Mouse (Mus musculus): Measurements from ENCODE around the gene Sult6b2. TPM values are rescaled to one million over a fixed set of nuclear protein-coding genes. Genes with fewer than 3 reads are reported as not detected.

Gene Sult6b2
- polyA plus RNA-seq, 1 experiment from 2014 or later: 0.28 TPM

- H3K4me3 ChIP-seq (ENCODE audit: low read depth, low read length): no peak overlapping the region
- no peaks in the 10 kb centered on the region for H3K27me3 ChIP-seq (replicated peaks; ENCODE audit: control insufficient read depth, insufficient read depth, low read length)
- H3K9ac ChIP-seq (ENCODE audit: low read length): no peak overlapping the region
- WGBS: 49% methylated on average over 11 of the region's 11 CpGs
- H3K4me1 ChIP-seq (replicated peaks; ENCODE audit: control insufficient read depth, insufficient read depth, low read length): no peaks in the 10 kb centered on the region
- H3K27ac ChIP-seq (ENCODE audit: low read depth): no peak overlapping the region
- DNase-seq (ENCODE audit: low spot score) (no peak), ATAC-seq (replicated peaks; ENCODE audit: low FRiP score, low TSS enrichment, low read depth) (peak; percentile 59; the same call in 1 of the 2 replicates)
- no peak overlapping the region for H3K4me2 ChIP-seq (ENCODE audit: low read length)
- peaks cover 15% of the 10 kb centered on the region for H3K36me3 ChIP-seq (ENCODE audit: control insufficient read depth, insufficient read depth, low read length)
- H3K9me3 ChIP-seq (ENCODE audit: control insufficient read depth, low read length): no peaks in the 10 kb centered on the region
Measured at GRCm38 (mm10) chr6:142779045-142779811, 25.1 kb downstream of the Sult6b2 start.

DNA sequence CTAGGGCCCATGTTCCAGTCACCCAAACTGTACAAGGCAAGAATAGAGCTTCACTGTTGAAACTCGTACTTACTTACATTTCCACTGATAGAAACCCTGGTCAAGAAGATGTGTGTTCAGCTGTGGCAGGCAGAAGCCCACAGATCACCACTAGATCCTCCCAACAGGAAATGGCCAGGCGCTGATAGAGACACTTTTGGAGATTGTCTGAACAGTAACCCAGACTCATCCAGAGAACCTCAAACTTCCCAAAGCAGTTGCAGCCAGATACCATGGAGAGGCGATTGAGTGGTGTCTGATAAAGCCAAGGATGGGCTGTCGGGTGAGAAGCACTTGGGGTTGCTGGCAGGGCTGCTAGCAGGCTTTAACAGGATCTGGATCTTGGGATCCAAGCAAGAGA lies 27.4 kb downstream of the Sult6b2 start:
- 71% methylated on average over 4 of the region's 4 CpGs for WGBS
- no peak overlapping the region for H3K27ac ChIP-seq (ENCODE audit: low read depth)
- ATAC-seq (replicated peaks; ENCODE audit: low FRiP score, low TSS enrichment, low read depth): no peak
- no peak overlapping the region for H3K4me3 ChIP-seq (ENCODE audit: low read depth, low read length)
- no peaks in the 10 kb centered on the region for H3K9me3 ChIP-seq (ENCODE audit: control insufficient read depth, low read length)
- H3K4me1 ChIP-seq (replicated peaks; ENCODE audit: control insufficient read depth, insufficient read depth, low read length): no peaks in the 10 kb centered on the region
- H3K36me3 ChIP-seq (ENCODE audit: control insufficient read depth, insufficient read depth, low read length): peaks cover 37% of the 10 kb centered on the region
- H3K27me3 ChIP-seq (replicated peaks; ENCODE audit: control insufficient read depth, insufficient read depth, low read length): no peaks in the 10 kb centered on the region
- no peak for DNase-seq (ENCODE audit: low spot score)
- H3K4me2 ChIP-seq (ENCODE audit: low read length): no peak overlapping the region
- H3K9ac ChIP-seq (ENCODE audit: low read length): no peak overlapping the region

DNA sequence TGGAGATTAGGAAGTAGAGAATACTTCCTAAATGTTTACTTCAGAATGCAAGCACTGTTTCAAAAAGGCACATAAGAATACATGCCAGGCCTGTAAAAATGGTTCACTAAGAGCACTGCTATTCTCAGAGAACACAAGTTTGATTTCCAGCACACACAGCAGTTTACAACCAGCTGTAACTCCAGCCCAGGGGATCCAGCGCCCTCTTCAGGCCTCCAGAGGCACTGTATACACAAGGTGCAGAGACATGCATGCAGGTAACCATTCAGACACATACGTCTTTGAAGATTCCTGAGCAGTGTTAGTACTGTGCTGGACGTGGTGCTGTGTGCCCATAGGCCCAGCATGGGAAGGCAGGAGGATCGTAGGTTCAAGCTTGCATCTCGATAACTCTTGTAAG lies 30.7 kb downstream of the Sult6b2 start:
- no peaks in the 10 kb centered on the region for H3K9me3 ChIP-seq (ENCODE audit: control insufficient read depth, low read length)
- H3K4me2 ChIP-seq (ENCODE audit: low read length): no peak overlapping the region
- no peaks in the 10 kb centered on the region for H3K27me3 ChIP-seq (replicated peaks; ENCODE audit: control insufficient read depth, insufficient read depth, low read length)
- ATAC-seq (replicated peaks; ENCODE audit: low FRiP score, low TSS enrichment, low read depth): no peak
- H3K36me3 ChIP-seq (ENCODE audit: control insufficient read depth, insufficient read depth, low read length): peaks cover 65% of the 10 kb centered on the region
- no peak overlapping the region for H3K4me3 ChIP-seq (ENCODE audit: low read depth, low read length)
- no peaks in the 10 kb centered on the region for H3K4me1 ChIP-seq (replicated peaks; ENCODE audit: control insufficient read depth, insufficient read depth, low read length)
- WGBS: 91% methylated on average over 5 of the region's 5 CpGs
- no peak for DNase-seq (ENCODE audit: low spot score)
- no peak overlapping the region for H3K9ac ChIP-seq (ENCODE audit: low read length)
- H3K27ac ChIP-seq (ENCODE audit: low read depth): no peak overlapping the region

- no peaks in the 10 kb centered on the region for H3K27me3 ChIP-seq (replicated peaks; ENCODE audit: control insufficient read depth, insufficient read depth, low read length)
- ATAC-seq (replicated peaks; ENCODE audit: low FRiP score, low TSS enrichment, low read depth) (no peak), DNase-seq (ENCODE audit: low spot score) (no peak)
- no peak overlapping the region for H3K9ac ChIP-seq (ENCODE audit: low read length)
- 90% methylated on average over 4 of the region's 4 CpGs for WGBS
- H3K4me2 ChIP-seq (ENCODE audit: low read length): no peak overlapping the region
- peaks cover 85% of the 10 kb centered on the region for H3K36me3 ChIP-seq (ENCODE audit: control insufficient read depth, insufficient read depth, low read length)
- H3K4me1 ChIP-seq (replicated peaks; ENCODE audit: control insufficient read depth, insufficient read depth, low read length): no peaks in the 10 kb centered on the region
- no peak overlapping the region for H3K4me3 ChIP-seq (ENCODE audit: low read depth, low read length)
- H3K27ac ChIP-seq (ENCODE audit: low read depth): no peak overlapping the region
- no peaks in the 10 kb centered on the region for H3K9me3 ChIP-seq (ENCODE audit: control insufficient read depth, low read length)
Measured at GRCm38 (mm10) chr6:142771643-142772042, 32.7 kb downstream of the Sult6b2 start.

DNA sequence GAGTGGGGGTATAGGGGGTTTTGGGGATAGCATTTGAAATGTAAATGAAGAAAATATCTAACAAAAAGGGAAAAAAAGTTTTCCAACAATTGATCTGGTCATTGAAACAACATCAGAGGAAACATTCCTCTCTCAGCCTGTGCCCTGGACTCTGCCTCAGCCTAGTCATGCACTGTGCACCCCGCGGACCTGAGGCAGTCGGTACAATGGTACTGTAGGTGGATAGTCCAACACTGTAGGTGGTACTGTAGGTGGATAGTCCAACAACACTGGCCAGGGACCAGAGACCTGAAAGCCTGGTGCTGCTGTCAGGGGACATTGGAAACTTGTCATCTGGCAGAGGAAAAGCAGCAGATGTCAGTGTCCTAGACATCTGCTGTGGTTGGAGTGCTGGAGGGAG lies 34.4 kb downstream of the Sult6b2 start:
- ATAC-seq (replicated peaks; ENCODE audit: low FRiP score, low TSS enrichment, low read depth) (no peak), DNase-seq (ENCODE audit: low spot score) (no peak)
- no peak overlapping the region for H3K4me3 ChIP-seq (ENCODE audit: low read depth, low read length)
- 90% methylated on average over 3 of the region's 3 CpGs for WGBS
- H3K4me2 ChIP-seq (ENCODE audit: low read length): no peak overlapping the region
- H3K27ac ChIP-seq (ENCODE audit: low read depth): no peak overlapping the region
- H3K27me3 ChIP-seq (replicated peaks; ENCODE audit: control insufficient read depth, insufficient read depth, low read length): no peaks in the 10 kb centered on the region
- H3K4me1 ChIP-seq (replicated peaks; ENCODE audit: control insufficient read depth, insufficient read depth, low read length): no peaks in the 10 kb centered on the region
- no peak overlapping the region for H3K9ac ChIP-seq (ENCODE audit: low read length)
- no peaks in the 10 kb centered on the region for H3K9me3 ChIP-seq (ENCODE audit: control insufficient read depth, low read length)
- H3K36me3 ChIP-seq (ENCODE audit: control insufficient read depth, insufficient read depth, low read length): peaks cover 93% of the 10 kb centered on the region

- Histone ChIP-seq H3K9me3 (ENCODE audit: control insufficient read depth, low read length) (no peaks in the 10 kb centered on the region), H3K36me3 (ENCODE audit: control insufficient read depth, insufficient read depth, low read length) (peaks cover 81% of the 10 kb centered on the region), H3K9ac (ENCODE audit: low read length) (no peak overlapping the region), H3K27ac (ENCODE audit: low read depth) (no peak overlapping the region), H3K4me2 (ENCODE audit: low read length) (no peak overlapping the region), H3K27me3 (replicated peaks; ENCODE audit: control insufficient read depth, insufficient read depth, low read length) (no peaks in the 10 kb centered on the region), H3K4me1 (replicated peaks; ENCODE audit: control insufficient read depth, insufficient read depth, low read length) (no peaks in the 10 kb centered on the region), H3K4me3 (ENCODE audit: low read depth, low read length) (no peak overlapping the region)
- ATAC-seq (replicated peaks; ENCODE audit: low FRiP score, low TSS enrichment, low read depth) (no peak), DNase-seq (ENCODE audit: low spot score) (no peak)
- WGBS: 80% methylated on average over 9 of the region's 9 CpGs
Measured at GRCm38 (mm10) chr6:142767305-142767704, 37.0 kb downstream of the Sult6b2 start.

DNA sequence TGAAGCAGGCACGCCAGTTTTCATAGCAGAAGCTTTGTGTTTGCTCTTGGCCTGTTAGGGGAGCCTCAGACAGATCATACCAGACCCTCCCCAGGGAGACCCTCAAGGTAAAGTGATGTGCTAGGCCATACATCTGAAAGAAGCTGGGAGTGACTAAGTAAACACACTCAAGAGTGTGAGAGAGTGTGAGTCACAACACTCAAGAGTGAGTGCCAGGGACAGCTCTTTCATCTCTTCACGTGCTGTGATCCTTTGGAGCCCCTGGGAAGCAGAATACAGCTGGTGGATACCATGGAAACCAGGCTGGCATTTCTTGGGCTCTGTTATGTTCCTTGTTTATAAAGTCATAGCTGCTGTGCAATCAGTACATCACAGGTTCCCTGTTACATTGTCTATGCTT lies 39.4 kb downstream of the Sult6b2 start:
- H3K4me1 ChIP-seq (replicated peaks; ENCODE audit: control insufficient read depth, insufficient read depth, low read length): no peaks in the 10 kb centered on the region
- ATAC-seq (replicated peaks; ENCODE audit: low FRiP score, low TSS enrichment, low read depth) (no peak), DNase-seq (ENCODE audit: low spot score) (no peak)
- H3K27ac ChIP-seq (ENCODE audit: low read depth): no peak overlapping the region
- H3K27me3 ChIP-seq (replicated peaks; ENCODE audit: control insufficient read depth, insufficient read depth, low read length): no peaks in the 10 kb centered on the region
- WGBS: 72% methylated on average over 2 of the region's 2 CpGs
- H3K9me3 ChIP-seq (ENCODE audit: control insufficient read depth, low read length): no peaks in the 10 kb centered on the region
- H3K4me2 ChIP-seq (ENCODE audit: low read length): no peak overlapping the region
- H3K9ac ChIP-seq (ENCODE audit: low read length): no peak overlapping the region
- H3K4me3 ChIP-seq (ENCODE audit: low read depth, low read length): no peak overlapping the region
- H3K36me3 ChIP-seq (ENCODE audit: control insufficient read depth, insufficient read depth, low read length): peaks cover 66% of the 10 kb centered on the region

GRCm38 (mm10) chr6:142759633-142760032 lies 44.7 kb downstream of the Sult6b2 start:
- peaks cover 30% of the 10 kb centered on the region for H3K36me3 ChIP-seq (ENCODE audit: control insufficient read depth, insufficient read depth, low read length)
- no peaks in the 10 kb centered on the region for H3K9me3 ChIP-seq (ENCODE audit: control insufficient read depth, low read length)
- peaks cover 9% of the 10 kb centered on the region; the same call in 1 of the 2 replicates for H3K27me3 ChIP-seq (replicated peaks; ENCODE audit: control insufficient read depth, insufficient read depth, low read length)
- 90% methylated on average over 2 of the region's 2 CpGs for WGBS
- H3K4me1 ChIP-seq (replicated peaks; ENCODE audit: control insufficient read depth, insufficient read depth, low read length): peaks cover 15% of the 10 kb centered on the region
- no peak for DNase-seq (ENCODE audit: low spot score)
- ATAC-seq (replicated peaks; ENCODE audit: low FRiP score, low TSS enrichment, low read depth): no peak
- no peak overlapping the region for H3K4me3 ChIP-seq (ENCODE audit: low read depth, low read length)
- peak overlapping the region; percentile 51; the same call in 1 of the 2 replicates for H3K27ac ChIP-seq (ENCODE audit: low read depth)
- H3K4me2 ChIP-seq (ENCODE audit: low read length): no peak overlapping the region
- H3K9ac ChIP-seq (ENCODE audit: low read length): no peak overlapping the region

- Histone ChIP-seq H3K4me1 (replicated peaks; ENCODE audit: control insufficient read depth, insufficient read depth, low read length) (peaks cover 15% of the 10 kb centered on the region), H3K4me2 (ENCODE audit: low read length) (no peak overlapping the region), H3K9me3 (ENCODE audit: control insufficient read depth, low read length) (no peaks in the 10 kb centered on the region), H3K27me3 (replicated peaks; ENCODE audit: control insufficient read depth, insufficient read depth, low read length) (peaks cover 11% of the 10 kb centered on the region; the same call in 1 of the 2 replicates), H3K4me3 (ENCODE audit: low read depth, low read length) (no peak overlapping the region), H3K36me3 (ENCODE audit: control insufficient read depth, insufficient read depth, low read length) (peaks cover 22% of the 10 kb centered on the region), H3K9ac (ENCODE audit: low read length) (no peak overlapping the region), H3K27ac (ENCODE audit: low read depth) (no peak overlapping the region)
- 92% methylated on average over 6 of the region's 6 CpGs for WGBS
- ATAC-seq (replicated peaks; ENCODE audit: low FRiP score, low TSS enrichment, low read depth): no peak
- DNase-seq (ENCODE audit: low spot score): no peak
Measured at GRCm38 (mm10) chr6:142758562-142758961, 45.7 kb downstream of the Sult6b2 start.
